Comparison of ENCODE assay signal across 21 mouse cellular contexts in genomic region chr6:134094620-134095019, GRCm38 (mm10).
"Had no signal": no experiment of that assay in that cellular context is flagged by ENCODE, and none has a peak within 500 bp of the region (broad histone marks: within the 10 kb centered on the region; RNA-seq: fewer than 3 reads in every experiment).

No protein-coding gene starts in this region.

- H3K36me3 ChIP-seq: lung, embryonic 15.5 days; midbrain, embryonic 12.5 days; neural tube, embryonic 12.5 days had no signal

- ATAC-seq: liver, postnatal 0 days; lung, postnatal 0 days; midbrain, embryonic 16.5 days had no signal

- H3K9me3 ChIP-seq: liver, embryonic 13.5 days; liver, embryonic 15.5 days; lung, embryonic 15.5 days; midbrain, embryonic 10.5 days; midbrain, embryonic 12.5 days; neural tube, embryonic 12.5 days had no signal

- H3K4me3 ChIP-seq: liver, embryonic 13.5 days; liver, embryonic 15.5 days; lung, embryonic 15.5 days; midbrain, embryonic 10.5 days; midbrain, embryonic 12.5 days; neural tube, embryonic 12.5 days had no signal

- H3K27me3 ChIP-seq: liver, embryonic 13.5 days; liver, embryonic 15.5 days; lung, embryonic 15.5 days; midbrain, embryonic 12.5 days; neural tube, embryonic 12.5 days had no signal

- H3K4me1 ChIP-seq: midbrain, embryonic 10.5 days; midbrain, embryonic 12.5 days had no signal

- DNase-seq: liver, embryonic 13.5 days; liver, postnatal 0 days; lung, adult 2 months; lung, postnatal 14 days; lung, postnatal 36 days; midbrain, embryonic 14.5 days; retina, postnatal 1 day; right cerebral cortex, adult 18-20 months; right cerebral cortex, postnatal 25 days; right cerebral cortex, postnatal 4 days; spleen, adult 18-20 months; thymus, adult 2 months; thymus, postnatal 25 days; thymus, postnatal 4 days had no signal
